Mouse (Mus musculus): Measurements from ENCODE around the gene Cep170.

The Cep170 gene

DNA sequence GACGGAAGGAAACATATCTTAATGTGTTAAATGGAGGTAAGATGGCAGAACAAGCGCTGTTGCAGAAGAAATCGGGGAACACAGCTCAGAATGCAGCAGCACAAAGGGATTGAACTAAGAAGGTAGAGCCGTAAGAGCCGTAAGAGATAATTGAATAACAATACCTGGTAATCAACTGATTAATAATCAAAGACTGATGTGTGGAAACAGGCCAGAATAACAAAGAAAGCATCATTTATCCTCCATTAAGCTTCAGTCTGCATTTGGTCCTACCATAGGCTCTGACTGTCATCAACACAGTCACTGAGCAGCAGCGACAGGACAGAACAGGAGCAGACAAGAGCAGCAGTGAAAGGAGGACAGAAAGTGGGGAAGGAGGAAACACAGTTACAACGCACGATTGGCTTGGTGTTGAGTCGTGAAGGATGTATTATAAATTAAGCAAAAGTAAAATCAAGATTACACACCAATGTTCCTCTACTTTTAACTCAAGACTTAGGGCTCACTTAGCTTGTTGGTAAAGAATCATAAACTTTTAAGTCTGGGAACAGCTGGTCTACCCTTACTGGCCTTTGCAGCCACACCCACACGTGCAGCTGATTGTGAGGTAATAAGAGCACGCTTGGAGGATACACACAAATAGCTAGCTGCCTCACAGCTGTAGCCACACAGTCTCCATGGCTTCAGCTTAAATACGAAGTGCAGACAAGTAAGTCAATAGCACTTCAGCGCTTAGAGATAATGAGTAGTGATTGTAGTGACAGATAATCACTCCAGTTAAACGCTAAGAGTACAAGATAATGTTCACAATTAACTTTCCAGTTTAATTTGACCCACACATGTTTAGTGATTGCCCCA lies 59.8 kb downstream of the Cep170 start:
- DNase-seq (ENCODE audit: low spot score in 2 of 2), result no peak

DNA sequence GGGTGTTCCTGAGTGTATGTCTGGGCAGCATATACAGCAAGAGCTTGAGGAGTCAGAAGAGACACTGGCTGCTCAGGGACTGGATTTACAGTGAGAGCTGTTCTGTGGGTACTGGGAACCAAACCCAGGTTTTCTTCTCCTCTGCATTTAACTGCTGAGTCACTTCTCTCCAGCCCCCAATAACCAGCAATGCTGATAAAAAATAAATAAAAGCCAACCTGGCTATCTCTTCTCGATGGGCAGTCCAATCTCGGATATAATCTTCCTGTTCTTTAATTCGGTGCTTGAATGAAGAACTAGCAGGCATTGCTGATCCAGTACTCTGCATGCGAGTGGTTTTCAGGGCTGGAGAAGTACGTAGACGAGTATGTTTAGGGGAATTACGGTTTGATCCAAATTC lies 64.2 kb downstream of the Cep170 start:
- DNase-seq (ENCODE audit: low spot score in 2 of 2), result no peak

DNA sequence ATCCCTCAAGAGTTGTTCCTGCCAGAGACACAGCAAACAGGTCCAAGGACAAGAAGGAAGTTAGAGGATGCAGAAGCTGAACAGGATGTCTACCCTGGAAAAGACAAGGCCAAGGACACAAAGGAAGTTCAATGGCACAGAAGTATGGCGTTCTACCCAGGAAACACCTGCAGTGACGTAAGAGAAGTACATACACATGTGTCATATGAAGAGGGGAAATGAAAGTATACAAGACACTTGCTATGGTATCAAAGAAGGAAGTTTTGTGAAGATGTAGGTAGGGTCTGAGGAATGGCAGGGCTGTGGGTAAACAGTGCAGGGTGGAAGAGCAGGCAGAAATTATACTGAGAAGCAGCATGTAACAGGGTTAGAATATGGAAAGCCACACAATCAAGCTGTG lies 81.0 kb downstream of the Cep170 start:
- DNase-seq (ENCODE audit: low spot score in 2 of 2), result peak in 1 of 2 experiments; percentile 52

DNA sequence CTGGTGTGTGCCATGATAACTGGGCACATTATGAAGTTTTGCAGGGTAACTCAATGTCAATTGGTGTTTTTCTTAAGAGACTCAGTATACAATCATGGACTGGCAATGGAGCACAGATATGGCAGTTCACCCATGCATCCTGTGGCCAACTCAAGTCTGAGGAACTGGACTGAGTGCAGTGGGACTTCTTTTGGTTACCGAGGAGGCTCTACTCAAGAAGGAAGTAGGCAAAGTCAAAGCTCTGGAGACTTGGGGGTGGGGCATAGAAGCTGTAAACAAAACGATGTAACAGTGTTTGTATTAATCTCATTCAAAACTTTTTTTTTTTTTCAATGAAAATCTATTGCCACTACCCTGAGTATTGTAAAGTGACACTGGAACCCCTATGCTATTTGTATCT lies 83.3 kb downstream of the Cep170 start:
- peak in 1 of 2 experiments; percentile 48 for DNase-seq (ENCODE audit: low spot score in 2 of 2)

DNA sequence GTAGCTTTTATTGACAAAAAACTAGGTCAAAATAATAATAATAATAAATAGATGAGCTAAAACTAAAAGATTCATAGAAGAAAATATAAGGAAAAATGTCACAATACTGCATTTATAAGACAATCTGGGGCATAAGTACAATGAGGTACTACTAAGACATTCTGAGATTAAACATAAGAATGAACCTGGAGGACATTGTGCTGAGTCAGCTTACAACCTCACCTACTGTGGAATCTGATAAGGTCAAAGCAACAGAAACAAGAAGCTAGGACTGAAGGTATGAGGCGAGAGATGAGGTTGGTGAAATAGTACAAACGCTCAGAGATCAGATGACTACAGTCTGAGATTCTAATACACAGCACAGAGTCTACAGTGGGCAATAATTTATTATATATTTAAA lies 86.5 kb downstream of the Cep170 start:
- DNase-seq (ENCODE audit: low spot score in 2 of 2), result no peak

DNA sequence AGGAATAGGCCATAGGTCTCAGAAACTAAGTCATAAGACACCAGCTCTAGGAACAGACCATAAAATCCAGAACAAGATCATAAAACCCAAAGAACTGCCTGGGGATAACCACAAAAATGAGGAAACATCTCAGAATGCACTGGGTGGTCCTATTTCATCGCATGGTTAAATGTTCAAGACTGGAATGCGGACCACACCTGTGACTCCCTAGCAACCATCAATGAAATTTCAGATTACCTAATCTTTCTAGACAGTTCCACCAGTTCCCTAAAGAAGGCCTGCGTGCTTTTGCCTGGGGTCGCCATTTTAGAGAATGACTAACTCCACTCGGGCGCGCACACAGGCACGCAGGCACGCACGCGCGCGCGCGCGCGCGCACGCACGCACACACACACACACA lies 89.1 kb downstream of the Cep170 start:
- DNase-seq (ENCODE audit: low spot score in 2 of 2), result no peak

DNA sequence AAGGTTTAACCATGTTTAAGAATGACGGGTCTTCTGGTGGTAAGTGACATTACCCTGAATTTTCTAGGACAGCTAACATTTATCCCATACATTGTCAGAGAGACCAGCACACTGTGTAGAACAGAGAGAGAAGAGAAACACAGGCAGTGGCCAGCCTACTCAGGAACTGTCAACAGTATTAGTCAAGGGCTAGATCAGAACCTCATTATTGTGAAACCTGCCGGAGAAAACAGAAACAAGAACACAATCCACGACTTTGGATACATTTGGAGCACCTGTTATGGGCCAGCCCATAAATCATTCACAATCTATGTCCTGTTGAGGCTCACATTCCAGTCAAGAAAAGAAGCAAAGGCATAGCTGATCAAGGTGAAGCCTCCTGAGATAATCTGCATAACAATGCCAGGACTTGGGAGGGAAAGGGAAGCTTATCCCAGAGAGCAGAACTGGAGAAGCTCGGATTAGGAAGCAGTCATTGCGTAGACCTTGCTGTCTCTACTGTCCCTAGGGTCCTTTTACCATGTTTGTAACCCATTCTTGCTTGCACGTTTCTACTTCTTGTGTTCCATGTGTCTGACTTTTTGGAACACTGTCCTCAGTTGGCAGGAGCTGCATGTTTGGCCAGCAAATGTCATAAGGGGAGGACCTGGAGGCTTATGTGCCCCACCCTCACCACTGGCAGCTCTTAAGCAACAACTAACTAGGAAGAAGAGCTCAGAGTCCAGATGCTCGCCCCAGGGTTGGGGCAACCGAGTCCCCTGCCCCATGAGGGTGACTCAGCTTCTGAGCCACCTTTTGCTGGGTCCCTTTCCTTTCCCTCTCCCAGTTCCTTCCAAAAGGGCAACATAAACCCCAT lies 89.8 kb downstream of the Cep170 start:
- no peak for DNase-seq (ENCODE audit: low spot score in 2 of 2)

DNA sequence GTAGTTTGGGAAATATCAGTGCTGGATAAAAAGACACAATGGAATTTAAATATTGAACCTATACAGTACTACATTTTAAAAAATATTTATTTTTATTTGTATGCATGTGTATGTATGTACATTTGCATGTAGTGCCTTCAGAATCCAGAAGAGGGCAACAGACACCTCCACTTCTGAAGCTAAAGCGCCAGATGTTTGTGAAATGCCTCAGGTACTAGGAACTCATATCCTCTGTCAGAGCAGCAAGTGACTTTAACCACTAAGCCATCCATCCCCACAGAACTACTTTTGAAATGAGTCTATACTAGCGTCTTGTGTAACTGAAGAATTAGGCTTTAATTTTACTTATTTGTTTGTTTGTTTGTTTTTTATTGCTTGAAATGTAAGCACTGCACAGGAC lies 101.4 kb downstream of the Cep170 start:
- DNase-seq (ENCODE audit: low spot score in 2 of 2), result peak; percentile 4 to 46

DNA sequence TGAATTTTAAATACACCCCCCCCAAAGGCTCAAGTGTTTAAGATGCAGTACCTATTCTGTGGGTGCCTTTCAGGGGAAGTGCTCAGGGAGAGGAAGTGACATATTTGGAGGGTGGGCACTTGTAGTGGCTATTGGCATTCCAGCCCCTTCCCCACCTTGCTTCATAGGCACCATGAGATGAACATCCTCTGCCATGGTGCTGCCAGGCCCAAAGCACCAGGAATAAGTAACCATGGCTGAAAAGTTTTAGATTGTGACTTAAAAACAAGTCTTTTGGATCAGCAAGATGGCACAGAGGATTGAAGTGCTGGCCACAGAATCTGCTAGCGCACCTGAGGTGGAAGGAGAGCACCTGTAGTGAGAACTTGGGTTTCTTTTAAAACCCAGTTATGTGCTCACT lies 113.6 kb downstream of the Cep170 start:
- no peak for DNase-seq (ENCODE audit: low spot score in 2 of 2)

DNA sequence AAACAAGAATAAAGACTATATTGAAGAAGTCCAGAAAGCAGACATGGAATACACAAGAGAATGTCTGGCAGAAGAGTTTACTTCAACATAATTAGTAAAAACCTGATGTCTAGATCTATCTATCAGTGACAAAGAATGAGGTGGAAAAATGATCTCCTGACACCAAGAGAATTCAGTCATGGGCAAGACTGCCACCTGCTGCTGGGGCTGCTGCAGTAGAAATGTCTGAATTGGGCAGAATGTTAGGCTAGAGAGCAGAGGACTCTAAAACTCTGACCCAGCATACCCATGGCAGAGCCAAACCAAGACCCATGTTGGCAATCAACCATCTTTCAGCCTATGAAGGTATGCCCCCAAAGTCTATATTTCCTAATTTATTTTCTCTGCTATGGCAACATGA lies 114.1 kb downstream of the Cep170 start:
- no peak for DNase-seq (ENCODE audit: low spot score in 2 of 2)

DNA sequence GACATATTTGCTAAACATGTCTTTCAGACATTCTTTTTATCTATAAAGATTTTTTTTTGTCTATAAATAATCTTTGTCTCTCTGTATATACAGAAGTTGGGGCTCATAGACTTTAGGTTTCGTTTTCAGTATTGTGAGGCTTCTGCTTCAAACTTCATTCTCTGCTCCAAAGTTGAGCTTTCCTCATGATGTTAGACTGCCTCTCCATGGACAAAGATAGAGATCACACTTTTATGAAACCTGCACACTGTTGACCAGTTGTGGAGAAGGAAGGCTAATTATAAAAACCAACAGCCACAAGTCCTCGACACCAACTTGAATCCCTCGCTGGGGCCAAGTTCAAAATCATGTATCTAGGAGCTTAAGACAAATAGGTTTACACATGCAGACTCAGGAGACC lies 115.2 kb downstream of the Cep170 start:
- DNase-seq (ENCODE audit: low spot score in 2 of 2), result no peak

DNA sequence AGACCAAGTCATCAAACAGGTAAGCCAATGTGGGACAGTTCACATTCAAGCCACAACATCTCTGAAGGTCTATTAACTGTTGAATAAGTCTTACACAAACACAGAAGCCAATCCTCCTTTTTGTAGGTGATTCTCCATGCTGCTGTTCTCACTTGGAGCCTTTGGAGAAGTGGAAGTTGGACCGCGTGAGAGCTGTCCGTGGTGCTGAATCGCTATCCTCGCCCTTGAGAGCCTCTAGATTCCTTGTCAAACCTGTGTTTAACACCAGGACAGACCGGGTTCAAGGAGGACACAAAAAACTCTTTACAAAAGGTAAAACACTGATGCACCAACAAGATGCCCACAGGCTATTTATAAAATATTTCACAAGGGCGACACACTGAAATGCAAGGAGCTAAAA lies 116.8 kb downstream of the Cep170 start:
- DNase-seq (ENCODE audit: low spot score in 2 of 2), result no peak

DNA sequence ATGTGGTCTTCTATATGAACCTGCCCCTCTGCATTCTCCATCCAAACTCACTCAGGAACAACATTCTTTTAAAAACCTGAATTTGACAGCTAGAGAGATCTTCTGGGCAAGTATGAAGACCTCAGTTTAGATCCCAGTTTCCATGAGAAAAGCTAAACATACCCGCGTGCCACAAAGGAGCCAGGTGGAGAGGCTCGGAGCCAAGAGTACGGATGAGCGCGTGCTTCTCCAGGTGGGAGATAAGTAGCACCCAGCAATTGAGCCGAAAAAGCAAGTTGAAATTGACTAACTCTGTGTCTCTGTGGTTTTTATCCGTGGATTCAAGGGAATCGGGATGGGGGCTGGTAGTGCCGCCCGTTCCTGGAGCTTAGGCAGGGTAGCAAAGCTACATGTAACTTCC lies 122.8 kb downstream of the Cep170 start:
- no peak for DNase-seq (ENCODE audit: low spot score in 2 of 2)

DNA sequence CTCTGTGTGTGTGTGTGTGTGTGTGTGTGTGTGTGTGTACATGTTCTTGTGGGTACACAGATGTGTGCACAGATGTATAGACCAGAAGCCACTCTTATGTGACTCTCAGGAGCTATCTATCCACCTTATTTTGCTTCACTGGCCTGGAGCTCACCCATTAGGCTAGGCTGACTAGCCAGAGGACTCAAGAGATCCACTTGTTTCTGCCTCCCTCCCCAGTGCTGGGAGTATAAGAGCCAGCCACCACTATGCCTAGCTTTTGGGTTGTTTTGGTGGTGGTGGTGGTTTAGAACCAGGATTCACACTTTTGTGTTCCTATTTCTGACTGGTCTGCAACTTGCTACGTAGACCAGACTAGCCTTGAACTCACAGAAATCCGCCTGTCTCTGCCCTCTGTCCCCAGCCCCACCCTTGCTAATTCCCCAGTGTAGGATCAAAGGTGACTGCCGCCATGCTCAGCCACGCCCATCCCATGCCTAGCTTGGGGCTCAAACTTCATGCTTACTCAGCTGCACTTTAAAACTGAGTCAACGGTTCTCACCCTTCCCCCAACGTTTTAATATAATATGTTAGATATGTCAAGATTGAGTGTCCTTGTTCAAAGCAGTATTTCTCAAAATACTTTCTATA lies 125.5 kb downstream of the Cep170 start:
- no peak for DNase-seq (ENCODE audit: low spot score in 2 of 2)

All from natural killer cell, adult 2 months (primary cell).